Mouse (Mus musculus) hematopoietic stem cell, adult 5-6 weeks (primary cell): ENCODE measurements around the gene Rhox2g. TPM values are rescaled to one million over a fixed set of nuclear protein-coding genes. Genes with fewer than 3 reads are reported as not detected.
"Not testable (repeated sequence)": the region's sequence is repeated elsewhere in the genome, so short reads cannot be mapped to it uniquely, and the experiment has no call there.

Experiments
- ATAC-seq, 2 experiments: fragments of 125-278 bp in 1 of 2; replicated peaks in 1 of 2; 2 replicates each; pipeline ENCODE4 v1.8.0; 2016 to 2017; ENCODE audit warnings: inconsistent platforms in 2 of 2, mild to moderate bottlenecking in 2 of 2, moderate number of reproducible peaks in 2 of 2, low read depth in 1 of 2, moderate TSS enrichment in 1 of 2; ENCODE audit not compliant: low FRiP score in 2 of 2, poor library complexity in 2 of 2, severe bottlenecking in 2 of 2, insufficient read depth in 1 of 2, low TSS enrichment in 1 of 2
- total RNA-seq: library from RNA; stranded (forward); fragments of 172-1452, 232-1000 nt; gene quantifications from 2 replicates; pipeline ENCODE4 v1.2.3, GENCODE M21; 2017

Gene Rhox2g
- not detected in 2 replicates for total RNA-seq

- ATAC-seq: not testable (repeated sequence)
These were observed at the start of gene Rhox2g for GRCm38 (mm10) chrX:37643370-37643769. Gene Rhox2g (minus strand): TSS chrX:37643470.

- ATAC-seq: no peak
These were observed 49.0 kb upstream of the Rhox2g start for GRCm38 (mm10) chrX:37692261-37692660.

DNA sequence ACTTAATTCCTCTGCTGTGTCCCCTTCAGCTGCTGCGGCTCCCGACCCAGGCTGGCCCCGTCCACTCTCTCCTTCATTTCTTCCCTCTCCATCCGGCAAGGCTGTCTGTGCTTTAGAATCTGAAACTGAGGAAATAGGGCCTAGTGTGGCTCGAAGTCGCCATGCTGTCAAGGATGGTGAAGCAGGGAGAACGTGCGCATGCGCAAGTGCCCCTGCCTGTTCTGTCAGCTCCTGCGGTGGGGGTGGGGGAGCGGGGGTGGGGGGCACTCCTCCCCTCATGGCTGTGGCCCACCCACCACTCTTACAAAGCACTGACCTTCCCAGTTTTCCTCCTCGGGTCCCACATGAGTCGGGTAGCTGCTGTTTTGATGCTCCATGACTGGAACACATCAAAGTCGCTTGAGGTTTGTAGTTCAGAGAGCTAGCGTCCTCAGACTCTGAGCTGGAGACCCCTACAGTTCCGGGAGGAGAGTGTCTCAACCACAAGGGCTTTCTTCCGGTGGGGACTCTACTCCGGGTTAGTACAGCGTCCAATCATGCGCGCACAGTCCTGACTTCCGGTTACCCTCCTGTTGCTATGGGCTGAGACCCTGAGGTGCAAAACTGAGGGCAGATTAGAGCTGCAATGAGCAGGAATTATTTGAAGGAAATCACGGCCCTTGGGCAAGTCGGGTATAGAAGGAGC lies 39.9 kb upstream of the Rhox2g start:
- ATAC-seq: no peak

- ATAC-seq: not testable (repeated sequence)
These were observed 29.9 kb upstream of the Rhox2g start, which contains the start of gene Rhox2h for GRCm38 (mm10) chrX:37673177-37673576. Gene Rhox2h (minus strand): TSS chrX:37673277.

GRCm38 (mm10) chrX:37668664-37669063 lies 25.4 kb upstream of the Rhox2g start, which contains the start of gene Rhox3h:
Gene Rhox3h (minus strand): TSS chrX:37668764.
- ATAC-seq: not testable (repeated sequence)

GRCm38 (mm10) chrX:37651227-37651626 lies 8.0 kb upstream of the Rhox2g start, which contains the start of gene Rhox4g:
Gene Rhox4g (minus strand): TSS chrX:37651327.
- not testable (repeated sequence) for ATAC-seq

DNA sequence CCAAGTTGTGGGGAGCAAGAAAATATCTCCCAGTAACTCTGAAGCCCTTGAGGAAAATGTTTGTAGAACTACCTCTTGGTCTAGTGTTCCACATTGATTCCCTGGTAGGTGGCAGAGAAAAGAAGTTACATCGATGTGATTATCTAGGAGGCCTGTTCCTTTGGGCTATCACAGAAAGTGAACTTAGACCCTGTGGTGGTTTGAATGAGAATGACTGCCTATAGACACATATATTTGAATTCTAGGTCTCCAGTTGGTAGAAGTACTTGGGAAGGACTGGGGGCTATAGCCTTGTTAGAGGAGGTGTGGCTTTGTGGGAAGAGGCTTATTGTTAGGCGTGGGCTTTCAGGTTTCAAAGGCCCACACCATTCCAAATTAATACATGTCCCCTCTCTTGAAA lies 14.8 kb downstream of the Rhox2g start, which contains the start of gene Rhox3g:
Gene Rhox3g (minus strand): TSS at position 101 of the 400 bp plus-strand sequence.
- not testable (repeated sequence) for ATAC-seq

- not testable (repeated sequence) for ATAC-seq
These were observed 35.7 kb downstream of the Rhox2g start, which contains the start of gene Rhox4f for GRCm38 (mm10) chrX:37607604-37608003. Gene Rhox4f (minus strand): TSS chrX:37607704.

Other genes with a start within 250 kb of the Rhox2g start
- not detected in 2 replicates for gene Rhox2b, start 231.4 kb downstream of the Rhox2g start, total RNA-seq
- gene Rhox4b, start 211.0 kb downstream of the Rhox2g start, total RNA-seq: not detected in 2 replicates
- not detected in 2 replicates for gene Rhox2c, start 189.8 kb downstream of the Rhox2g start, total RNA-seq
- gene Rhox3c, start 184.9 kb downstream of the Rhox2g start, total RNA-seq: not detected in 2 replicates
- not detected in 2 replicates for gene Rhox4c, start 163.1 kb downstream of the Rhox2g start, total RNA-seq
- gene Rhox2d, start 150.0 kb downstream of the Rhox2g start, total RNA-seq: not detected in 2 replicates
- not detected in 2 replicates for gene Rhox4d, start 129.1 kb downstream of the Rhox2g start, total RNA-seq
- not detected in 2 replicates for gene Rhox2e, start 113.0 kb downstream of the Rhox2g start, total RNA-seq
- not detected in 2 replicates for gene Rhox3e, start 101.5 kb downstream of the Rhox2g start, total RNA-seq
- gene Rhox4e, start 86.1 kb downstream of the Rhox2g start, total RNA-seq: not detected in 2 replicates
- gene Rhox2f, start 72.1 kb downstream of the Rhox2g start, total RNA-seq: not detected in 2 replicates
- not detected in 2 replicates for gene Rhox3f, start 62.5 kb downstream of the Rhox2g start, total RNA-seq
- gene Rhox4f, start 35.8 kb downstream of the Rhox2g start, total RNA-seq: not detected in 2 replicates
- gene Rhox3g, start 14.9 kb downstream of the Rhox2g start, total RNA-seq: not detected in 2 replicates
- not detected in 2 replicates for gene Rhox4g, start 7.9 kb upstream of the Rhox2g start, total RNA-seq
- gene Rhox3h, start 25.3 kb upstream of the Rhox2g start, total RNA-seq: not detected in 2 replicates
- gene Rhox2h, start 29.8 kb upstream of the Rhox2g start, total RNA-seq: not detected in 2 replicates
- not detected in 2 replicates for gene Rhox5, start 161.4 kb upstream of the Rhox2g start, total RNA-seq
- gene Rhox6, start 183.4 kb upstream of the Rhox2g start, total RNA-seq: not detected in 2 replicates
- gene Rhox7a, start 188.2 kb upstream of the Rhox2g start, total RNA-seq: not detected in 2 replicates
- not detected in 2 replicates for gene Rhox8, start 235.5 kb upstream of the Rhox2g start, total RNA-seq